In the genomic region with DNA sequence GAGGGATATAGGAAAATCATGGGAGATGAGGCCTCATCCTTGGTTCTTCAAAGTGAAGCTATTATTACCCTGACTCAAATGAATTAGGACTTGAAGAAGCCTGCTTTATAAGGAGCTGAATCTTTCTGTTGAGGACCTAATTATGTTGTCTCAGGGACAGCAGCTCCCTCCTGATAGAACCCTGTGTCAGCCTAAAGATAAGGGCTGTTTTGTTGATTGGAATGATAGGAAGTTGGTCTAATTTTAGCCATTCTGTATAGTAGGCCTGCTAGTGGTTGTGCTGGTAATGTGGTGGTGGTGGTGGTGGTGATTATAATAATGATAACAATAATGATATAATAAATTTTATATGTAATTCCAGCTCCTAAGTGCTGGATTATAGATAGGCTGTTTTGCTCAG, we compare ENCODE assay signal across 10 mouse cellular contexts.
"Had no signal": no experiment of that assay in that cellular context is flagged by ENCODE, and none has a peak within 500 bp of the region (broad histone marks: within the 10 kb centered on the region; RNA-seq: fewer than 3 reads in every experiment).

No protein-coding gene starts in this region.

- H3K9ac ChIP-seq: limb, embryonic 13.5 days had no signal

- H3K4me2 ChIP-seq: limb, embryonic 13.5 days had no signal

- H3K4me3 ChIP-seq: limb, embryonic 13.5 days; midbrain, embryonic 10.5 days; myocyte had no signal

- H3K27ac ChIP-seq: limb, embryonic 13.5 days; midbrain, embryonic 10.5 days; stomach, postnatal 0 days had no signal

- H3K27me3 ChIP-seq: limb, embryonic 13.5 days had no signal

- H3K4me1 ChIP-seq: limb, embryonic 13.5 days; midbrain, embryonic 10.5 days had no signal

- DNase-seq: kidney, postnatal 10 days; left cerebral cortex, postnatal 4 days; lung, adult 18-20 months; midbrain, embryonic 14.5 days; thymus, postnatal 4 days had no signal

- ATAC-seq: intestine, postnatal 0 days had no signal

- H3K9me3 ChIP-seq: limb, embryonic 13.5 days; midbrain, embryonic 10.5 days had no signal
